Mouse (Mus musculus) olfactory bulb, adult 2 months (tissue): Measurements from ENCODE around the gene Eng. TPM values are rescaled to one million over a fixed set of nuclear protein-coding genes. Genes with fewer than 3 reads are reported as not detected.

ENCODE experiments used
- H3K27ac ChIP-seq: fragments of 200-500 bp; 2 replicates; pipeline ENCODE4 v1.5.1; 2012; ENCODE audit warnings: low read depth, low read length; ENCODE audit not compliant: insufficient read depth
- H3K4me1 ChIP-seq: fragments of 200-500 bp; 2 replicates; pipeline ENCODE4 v1.6.1; 2012; ENCODE audit warnings: low read length; ENCODE audit not compliant: control insufficient read depth, insufficient read depth
- H3K4me3 ChIP-seq: fragments of 200-500 bp; 2 replicates; pipeline ENCODE4 v1.5.1; 2012; ENCODE audit warnings: mild to moderate bottlenecking, low read depth, low read length, moderate library complexity; ENCODE audit not compliant: insufficient read depth
- CTCF ChIP-seq: fragments of 200-500 bp; IDR thresholded peaks from 2 replicates; pipeline ENCODE4 v1.5.1; 2012; ENCODE audit warnings: low read depth, mild to moderate bottlenecking, low read length, moderate library complexity; ENCODE audit not compliant: insufficient read depth
- POLR2A ChIP-seq: fragments of 200-500 bp; IDR thresholded peaks from 2 replicates; pipeline ENCODE4 v1.6.1; 2012; ENCODE audit warnings: mild to moderate bottlenecking, low read depth, low read length, moderate library complexity; ENCODE audit not compliant: insufficient read depth
- WGBS: fragments of 180-500 bp; shearing (Covaris S2); methylation state at CpG from one replicate; pipeline ENCODE4 v1.1.7; 2018; 5-methylcytosine and 5-hydroxymethylcytosine counted together
- polyA plus RNA-seq: library from polyadenylated mRNA; stranded (reverse); fragments of >200 nt; gene quantifications from 2 replicates; pipeline ENCODE4 v1.2.4, GENCODE M21; 2012; ENCODE audit warnings: low replicate concordance; ENCODE audit not compliant: missing spikeins, insufficient read depth, insufficient read length

Eng gene
- polyA plus RNA-seq, 1 experiment, result not detected

DNA sequence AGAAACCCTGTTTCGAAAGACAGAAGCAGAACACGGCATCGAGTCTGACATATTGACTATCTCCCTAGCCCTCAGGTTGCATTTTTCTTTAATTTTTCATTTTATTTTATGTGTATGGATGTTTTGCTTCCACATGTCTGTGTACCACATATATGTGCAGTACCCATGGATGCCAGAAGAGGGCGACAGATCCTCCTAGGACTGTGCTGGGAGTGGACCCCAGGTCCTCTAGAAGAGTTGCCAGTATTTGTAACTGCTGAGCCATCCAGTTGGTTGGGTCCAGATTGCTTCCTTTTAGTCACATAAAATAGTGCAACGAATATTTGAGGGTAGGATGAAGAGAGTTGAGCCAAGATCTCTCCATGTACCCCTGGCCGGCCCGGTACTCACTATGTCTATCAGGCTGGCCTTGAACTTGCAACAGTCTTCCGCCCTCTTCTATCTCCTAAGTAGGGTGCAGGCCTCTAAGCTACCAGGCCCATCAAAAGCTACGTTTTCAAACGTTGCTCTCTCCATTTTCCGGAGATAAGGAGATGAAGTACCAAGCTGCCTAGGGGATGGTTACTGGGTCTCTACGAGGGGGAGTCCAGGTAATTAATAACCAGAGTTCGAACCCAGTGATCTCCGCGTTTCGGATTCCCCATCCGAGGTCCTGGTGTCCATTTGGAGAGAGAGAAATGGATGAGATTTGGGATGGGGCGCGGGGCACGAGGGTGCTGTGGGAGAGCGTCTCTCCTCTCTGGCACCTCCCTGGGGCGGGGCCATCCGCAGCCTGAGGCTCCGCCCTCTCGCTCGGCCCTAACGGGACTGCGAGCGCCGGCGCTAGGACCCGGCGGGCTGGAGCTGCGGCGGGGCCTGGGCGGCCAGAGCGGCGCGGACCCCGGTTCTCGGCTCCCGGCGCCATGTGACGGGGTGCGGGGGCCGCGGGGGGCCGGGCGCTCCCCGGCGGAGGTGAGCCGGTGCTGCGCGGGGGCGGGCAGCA lies 39.9 kb upstream of the Eng start:
- no peak for TF ChIP-seq CTCF
- TF ChIP-seq POLR2A, result no peak
- Histone ChIP-seq H3K4me3 (peak overlapping the region; percentile 93), H3K27ac (no peak overlapping the region), H3K4me1 (peaks cover 28% of the 10 kb centered on the region)
- WGBS, result 12% methylated on average over 55 of the region's 55 CpGs

DNA sequence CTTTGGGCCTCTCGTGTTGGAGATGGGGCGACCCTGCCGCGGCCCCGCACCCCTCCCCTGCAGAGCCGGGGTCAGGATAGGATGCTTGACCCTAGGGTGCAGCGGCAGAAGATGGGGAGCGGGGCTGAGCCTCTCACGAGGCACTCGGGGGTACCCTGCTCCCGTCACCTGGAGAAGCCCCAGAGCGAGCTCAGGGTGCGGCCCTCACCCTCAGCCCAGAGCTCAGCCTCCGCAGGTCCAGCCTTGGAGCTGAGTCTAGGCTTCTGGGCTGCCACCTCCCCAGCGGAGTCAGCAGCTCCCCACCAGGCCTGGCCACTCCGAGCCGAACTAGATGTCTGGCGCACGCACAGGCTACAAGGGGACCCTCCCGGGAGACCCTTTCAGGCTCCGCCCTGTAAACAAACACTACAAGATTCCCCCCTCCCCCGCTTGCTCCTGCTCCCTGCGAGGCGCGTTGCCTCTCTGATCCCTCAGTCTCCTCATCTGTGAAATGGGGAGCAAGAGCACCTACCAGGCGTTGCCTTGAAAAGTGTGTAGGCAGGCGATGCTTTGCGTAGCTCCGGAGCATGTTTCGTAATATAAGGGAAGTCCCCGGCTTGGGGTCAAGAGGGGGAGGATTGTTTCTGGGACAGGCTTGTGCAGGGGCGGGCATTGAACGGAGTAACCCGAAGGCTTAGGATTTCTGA lies 39.0 kb upstream of the Eng start:
- peak overlapping the region; percentile 8; the same call in 1 of the 2 replicates for H3K27ac ChIP-seq
- peak overlapping the region; percentile 93 for H3K4me3 ChIP-seq
- TF ChIP-seq POLR2A (no peak), CTCF (peak; percentile 28; the same call in 1 of the 2 replicates)
- H3K4me1 ChIP-seq, result peaks cover 27% of the 10 kb centered on the region
- WGBS, result 6% methylated on average over 34 of the region's 34 CpGs

DNA sequence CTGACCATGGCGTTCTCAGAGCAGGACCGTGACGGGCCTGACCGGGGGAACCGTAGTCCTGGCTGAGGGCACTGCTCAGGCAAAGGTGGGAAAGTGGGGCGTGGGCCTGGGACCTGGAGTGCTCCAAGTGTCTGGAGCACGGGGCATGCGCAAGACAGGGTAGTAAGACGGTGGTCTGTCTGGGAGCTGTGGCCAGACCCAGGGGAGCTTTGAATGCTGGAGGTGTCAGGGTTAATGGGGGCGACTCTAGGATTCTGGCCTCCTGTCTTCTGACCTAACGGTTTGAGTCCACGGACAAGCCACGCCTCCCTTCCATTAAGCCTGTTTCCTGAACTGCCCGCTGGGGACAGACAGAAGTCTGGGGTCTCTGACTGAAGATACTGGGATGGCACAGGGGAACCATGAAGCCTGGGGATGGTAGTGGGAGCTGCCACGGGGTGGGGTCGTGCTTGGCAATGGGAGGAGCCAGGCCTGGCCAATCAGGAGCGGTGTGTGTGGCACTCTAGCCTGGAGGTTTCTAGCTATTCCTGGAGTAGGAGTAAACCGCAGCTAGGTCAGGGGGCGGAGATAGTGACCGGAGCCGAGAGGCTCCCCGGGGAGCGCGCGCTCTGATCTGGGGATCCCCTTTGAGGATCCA lies 38.1 kb upstream of the Eng start:
- Histone ChIP-seq H3K4me3 (peak overlapping the region; percentile 93), H3K4me1 (peaks cover 24% of the 10 kb centered on the region), H3K27ac (no peak overlapping the region)
- TF ChIP-seq CTCF, result no peak
- no peak for TF ChIP-seq POLR2A
- 14% methylated on average over 25 of the region's 25 CpGs for WGBS

DNA sequence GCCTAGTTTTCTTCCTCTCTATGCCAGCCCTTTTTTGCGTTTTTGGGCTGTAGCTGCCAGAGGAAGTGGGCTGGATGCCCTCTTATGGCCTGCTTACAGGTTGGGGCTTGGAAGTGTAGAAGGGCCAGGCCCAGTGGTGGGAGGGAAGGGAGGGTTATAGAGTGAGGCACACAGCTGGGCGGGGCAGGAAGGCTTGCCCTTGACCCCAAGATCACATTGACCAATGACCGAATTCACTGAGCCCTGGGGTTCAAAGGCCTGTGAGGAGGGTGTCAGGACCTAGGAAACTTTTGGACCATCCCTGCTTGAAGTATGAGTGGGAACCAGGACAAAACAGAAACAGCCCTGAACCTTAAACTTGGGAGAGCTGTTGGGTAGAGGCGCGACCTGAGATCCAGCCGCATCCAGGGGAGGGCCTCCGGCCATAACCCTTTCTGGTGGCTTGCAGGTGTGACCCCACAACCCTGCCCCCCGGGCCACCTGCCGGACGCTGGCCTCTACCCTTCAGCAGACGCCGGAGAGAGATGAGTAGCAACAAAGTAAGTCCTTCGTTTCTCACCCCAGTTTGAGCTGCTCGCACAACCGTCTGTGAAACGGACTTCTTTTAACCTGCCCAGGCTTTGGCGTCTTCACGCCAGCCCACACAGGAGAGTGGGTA lies 37.5 kb upstream of the Eng start:
- 65% methylated on average over 18 of the region's 18 CpGs for WGBS
- no peak for TF ChIP-seq CTCF
- no peak for TF ChIP-seq POLR2A
- peak overlapping the region; percentile 93 for H3K4me3 ChIP-seq
- no peak overlapping the region for H3K27ac ChIP-seq
- peaks cover 24% of the 10 kb centered on the region for H3K4me1 ChIP-seq

DNA sequence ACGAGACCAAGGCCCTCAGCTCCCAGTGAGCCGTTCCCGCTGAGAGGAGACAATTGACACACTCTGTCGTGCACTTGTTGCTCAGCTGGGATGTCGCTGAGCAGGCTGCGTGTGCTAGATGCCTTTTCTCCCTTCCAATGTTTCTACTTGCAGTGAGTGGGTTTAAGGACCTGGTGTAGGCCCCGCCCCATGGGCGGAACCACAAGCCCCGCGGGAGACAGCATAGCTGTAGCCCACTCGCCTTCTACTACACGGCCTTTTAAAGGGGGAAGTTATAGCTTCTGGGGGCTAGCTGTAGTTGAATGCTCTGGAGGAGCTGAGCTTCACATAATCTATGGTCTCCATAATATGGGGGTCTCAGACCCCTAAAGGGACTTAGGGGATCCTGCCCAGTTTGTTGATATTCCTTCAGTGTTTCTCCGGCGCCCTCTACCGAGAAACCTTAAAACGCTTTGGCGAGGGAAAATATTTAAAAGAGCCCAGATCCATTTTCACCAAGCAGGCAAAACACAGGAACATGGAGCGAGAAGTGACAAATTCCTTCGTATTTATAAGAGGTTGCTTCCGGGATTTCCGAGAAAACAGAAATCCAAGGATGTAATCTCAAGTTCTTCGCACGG lies 35.7 kb upstream of the Eng start:
- TF ChIP-seq POLR2A (no peak), CTCF (peak; percentile 26; the same call in 1 of the 2 replicates)
- Histone ChIP-seq H3K4me3 (no peak overlapping the region), H3K4me1 (peaks cover 24% of the 10 kb centered on the region), H3K27ac (no peak overlapping the region)
- WGBS, result 10% methylated on average over 23 of the region's 23 CpGs

DNA sequence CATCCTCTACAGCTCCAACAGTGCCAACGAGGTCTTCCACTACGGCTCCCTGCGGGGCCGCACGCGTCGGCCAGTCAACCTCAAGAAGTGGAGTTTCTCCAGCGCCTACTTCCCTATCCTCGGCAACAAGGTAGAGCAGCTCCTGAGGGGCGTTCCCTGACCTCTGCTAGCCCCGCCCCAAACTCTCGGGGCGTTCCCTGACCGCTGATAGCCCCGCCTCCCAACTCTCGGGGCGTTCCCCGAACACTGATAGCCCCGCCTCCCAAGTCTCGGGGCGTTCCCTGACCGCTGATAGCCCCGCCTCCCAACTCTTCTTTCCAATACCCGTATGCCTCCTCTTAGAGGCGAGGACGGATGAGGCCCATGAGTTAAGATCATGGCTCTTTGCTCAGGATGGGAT lies 34.1 kb upstream of the Eng start:
- TF ChIP-seq POLR2A (no peak), CTCF (no peak)
- peaks cover 24% of the 10 kb centered on the region for H3K4me1 ChIP-seq
- 76% methylated on average over 26 of the region's 26 CpGs for WGBS
- H3K4me3 ChIP-seq, result no peak overlapping the region
- no peak overlapping the region for H3K27ac ChIP-seq

DNA sequence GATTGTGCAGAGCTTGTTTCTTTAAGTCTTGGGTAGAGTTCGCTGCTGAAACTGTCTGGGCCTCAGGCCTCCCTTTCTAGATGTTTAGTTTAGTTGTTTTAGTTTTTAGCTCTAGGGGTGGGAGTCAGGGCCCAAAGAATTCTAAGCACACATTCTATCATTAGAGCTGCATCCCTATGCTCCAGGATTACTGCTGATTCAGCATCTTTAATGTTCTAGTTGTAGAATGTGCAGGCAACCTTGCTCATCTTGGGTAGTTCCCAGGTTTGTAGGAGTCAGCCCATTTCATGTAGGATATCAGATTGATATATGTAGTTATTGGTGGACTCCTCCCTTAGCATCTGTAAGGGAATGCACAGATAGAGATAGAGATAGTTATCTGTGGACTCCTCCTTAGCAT lies 29.3 kb upstream of the Eng start:
- Histone ChIP-seq H3K27ac (no peak overlapping the region), H3K4me3 (no peak overlapping the region), H3K4me1 (peaks cover 15% of the 10 kb centered on the region; the same call in 1 of the 2 replicates)
- TF ChIP-seq CTCF (no peak), POLR2A (no peak)
- 98% methylated on average over 1 of the region's 1 CpGs for WGBS

DNA sequence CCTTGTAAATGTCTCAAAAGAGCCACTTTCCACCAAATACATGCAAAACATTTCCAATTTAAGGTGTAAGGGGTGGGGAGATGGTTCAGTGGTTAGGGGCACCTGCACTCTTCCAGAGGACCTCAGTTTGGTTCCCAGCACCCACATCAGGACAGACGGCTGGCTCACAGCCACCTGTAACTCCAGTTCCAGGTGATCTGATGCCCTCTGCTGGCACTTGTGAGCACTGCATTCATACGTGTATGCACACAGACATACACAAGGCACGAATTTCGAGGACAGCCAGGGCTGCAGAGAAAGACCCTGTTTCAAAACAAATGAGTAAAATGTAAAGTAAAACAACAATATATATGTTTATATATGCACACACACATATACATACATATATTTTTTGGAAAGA lies 28.8 kb upstream of the Eng start:
- no peak overlapping the region for H3K4me3 ChIP-seq
- no peak overlapping the region for H3K27ac ChIP-seq
- TF ChIP-seq POLR2A, result no peak
- TF ChIP-seq CTCF, result no peak
- peaks cover 15% of the 10 kb centered on the region; the same call in 1 of the 2 replicates for H3K4me1 ChIP-seq
- WGBS, result 90% methylated on average over 4 of the region's 4 CpGs
